Mouse (Mus musculus) brain, embryonic 14.5 days (tissue): ENCODE measurements around the gene 4833439L19Rik.

Experiments
- CTCF ChIP-seq: fragments of 200-500 bp; IDR thresholded peaks from 2 replicates; pipeline ENCODE4 v1.5.1; 2012; ENCODE audit warnings: inconsistent platforms, mild to moderate bottlenecking, moderate library complexity, borderline replicate concordance; ENCODE audit not compliant: insufficient read depth, insufficient read length; ENCODE audit errors: extremely low read depth
- POLR2A ChIP-seq: fragments of 200-500 bp; IDR thresholded peaks from 2 replicates; pipeline ENCODE4 v1.6.1; 2012; ENCODE audit warnings: mild to moderate bottlenecking, inconsistent platforms, borderline replicate concordance; ENCODE audit not compliant: poor library complexity, insufficient read depth, insufficient read length, severe bottlenecking; ENCODE audit errors: extremely low read depth

DNA sequence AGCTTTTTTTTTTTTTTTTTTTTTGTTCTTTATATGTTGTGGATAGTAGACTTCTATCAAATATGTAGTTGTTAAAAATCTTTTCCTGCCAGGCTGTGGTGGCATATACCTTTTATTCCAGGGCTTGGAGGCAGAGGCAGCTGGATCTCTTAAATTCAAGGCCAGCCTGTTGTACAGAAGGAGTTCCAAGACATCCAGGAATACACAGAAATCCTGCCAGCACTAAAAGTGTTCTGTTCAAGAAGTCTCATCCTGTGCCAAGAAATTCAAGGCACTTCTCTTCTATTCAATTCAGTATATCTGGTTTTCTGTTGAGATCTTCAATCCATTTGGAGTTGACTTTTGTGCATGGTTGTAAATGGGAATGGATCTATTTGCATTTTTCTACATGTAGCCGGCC, 59.3 kb downstream of the 4833439L19Rik start:
- TF ChIP-seq CTCF (no peak), POLR2A (no peak)
